Mouse (Mus musculus) thymus, adult 2 months (tissue): ENCODE measurements around the gene Zfyve28.

Experiments
- CTCF ChIP-seq: fragments of 200-500 bp; IDR thresholded peaks from 2 replicates; pipeline ENCODE4 v1.5.1; 2012; ENCODE audit warnings: mild to moderate bottlenecking, control low read depth, low read length, moderate library complexity, borderline replicate concordance; ENCODE audit not compliant: control insufficient read depth, poor library complexity, insufficient read depth; ENCODE audit errors: extremely low read depth
- POLR2A ChIP-seq: fragments of 200-500 bp; IDR thresholded peaks from 2 replicates; pipeline ENCODE4 v1.6.1; 2012; ENCODE audit warnings: mild to moderate bottlenecking, low read length, control low read depth, moderate library complexity; ENCODE audit not compliant: control insufficient read depth, poor library complexity, insufficient read depth; ENCODE audit errors: extremely low read depth

GRCm38 (mm10) chr5:34302377-34302776 is 14.1 kb upstream of the Zfyve28 start:
- TF ChIP-seq CTCF (no peak), POLR2A (no peak)
